Mouse (Mus musculus): ENCODE results near the gene Nedd8. TPM values are rescaled to one million over a fixed set of nuclear protein-coding genes. Genes with fewer than 3 reads are reported as not detected.

Nedd8 gene
- polyA plus RNA-seq, 1 experiment from 2014 or later, result 536 TPM

Other genes starting within 250 kb of the Nedd8 start
- 70.3 and 76.2 TPM in 2 replicates for gene Dhrs4, start 193.4 kb downstream of the Nedd8 start, polyA plus RNA-seq (2015; fragmentation: Nextera tagmentation; extraction: Ambion mirVana)
- gene Carmil3, start 181.5 kb downstream of the Nedd8 start, polyA plus RNA-seq (2015; fragmentation: Nextera tagmentation; extraction: Ambion mirVana), result 2.1 and 2.4 TPM in 2 replicates
- 0.36 and 0.54 TPM in 2 replicates for gene Cpne6, start 161.7 kb downstream of the Nedd8 start, polyA plus RNA-seq (2015; fragmentation: Nextera tagmentation; extraction: Ambion mirVana)
- gene Nrl, start 147.1 kb downstream of the Nedd8 start, polyA plus RNA-seq (2015; fragmentation: Nextera tagmentation; extraction: Ambion mirVana), result not detected in 2 replicates
- gene Pck2, start 131.9 kb downstream of the Nedd8 start, polyA plus RNA-seq (2015; fragmentation: Nextera tagmentation; extraction: Ambion mirVana), result 32.4 and 34.3 TPM in 2 replicates
- gene Dcaf11, start 112.1 kb downstream of the Nedd8 start, polyA plus RNA-seq (2015; fragmentation: Nextera tagmentation; extraction: Ambion mirVana), result 50.0 and 50.1 TPM in 2 replicates
- 1.3 and 1.4 TPM in 2 replicates for gene A730061H03Rik, start 111.7 kb downstream of the Nedd8 start, polyA plus RNA-seq (2015; fragmentation: Nextera tagmentation; extraction: Ambion mirVana)
- gene Fitm1, start 96.5 kb downstream of the Nedd8 start, polyA plus RNA-seq (2015; fragmentation: Nextera tagmentation; extraction: Ambion mirVana), result 17.3 and 44.6 TPM in 2 replicates
- 141 and 148 TPM in 2 replicates for gene Psme1, start 94.0 kb downstream of the Nedd8 start, polyA plus RNA-seq (2015; fragmentation: Nextera tagmentation; extraction: Ambion mirVana)
- gene Emc9, start 86.8 kb downstream of the Nedd8 start, polyA plus RNA-seq (2015; fragmentation: Nextera tagmentation; extraction: Ambion mirVana), result 12.6 and 16.2 TPM in 2 replicates
- gene Psme2, start 81.0 kb downstream of the Nedd8 start, polyA plus RNA-seq (2015; fragmentation: Nextera tagmentation; extraction: Ambion mirVana), result 239 and 241 TPM in 2 replicates
- 20.0 and 20.6 TPM in 2 replicates for gene Rnf31, start 80.4 kb downstream of the Nedd8 start, polyA plus RNA-seq (2015; fragmentation: Nextera tagmentation; extraction: Ambion mirVana)
- gene Irf9, start 68.6 kb downstream of the Nedd8 start, polyA plus RNA-seq (2015; fragmentation: Nextera tagmentation; extraction: Ambion mirVana), result 13.2 and 13.7 TPM in 2 replicates
- 3.3 TPM in 2 replicates for gene Rec8, start 54.1 kb downstream of the Nedd8 start, polyA plus RNA-seq (2015; fragmentation: Nextera tagmentation; extraction: Ambion mirVana)
- gene Ipo4, start 36.2 kb downstream of the Nedd8 start, polyA plus RNA-seq (2015; fragmentation: Nextera tagmentation; extraction: Ambion mirVana), result 107 and 125 TPM in 2 replicates
- 1.5 and 1.6 TPM in 2 replicates for gene Gm49378, start 34.2 kb downstream of the Nedd8 start, polyA plus RNA-seq (2015; fragmentation: Nextera tagmentation; extraction: Ambion mirVana)
- 115 and 124 TPM in 2 replicates for gene Tm9sf1, start 28.3 kb downstream of the Nedd8 start, polyA plus RNA-seq (2015; fragmentation: Nextera tagmentation; extraction: Ambion mirVana)
- gene Tssk4, start 21.9 kb downstream of the Nedd8 start, polyA plus RNA-seq (2015; fragmentation: Nextera tagmentation; extraction: Ambion mirVana), result 1.0 and 1.1 TPM in 2 replicates
- gene Mdp1, start 11.6 kb downstream of the Nedd8 start, polyA plus RNA-seq (2015; fragmentation: Nextera tagmentation; extraction: Ambion mirVana), result 56.0 and 58.7 TPM in 2 replicates
- 61.0 and 61.1 TPM in 2 replicates for gene Gmpr2, start 183 bp downstream of the Nedd8 start, polyA plus RNA-seq (2015; fragmentation: Nextera tagmentation; extraction: Ambion mirVana)
- gene Tinf2, start 9.7 kb upstream of the Nedd8 start, polyA plus RNA-seq (2015; fragmentation: Nextera tagmentation; extraction: Ambion mirVana), result 31.5 and 33.3 TPM in 2 replicates
- 47.8 and 48.0 TPM in 2 replicates for gene Tgm1, start 41.8 kb upstream of the Nedd8 start, polyA plus RNA-seq (2015; fragmentation: Nextera tagmentation; extraction: Ambion mirVana)
- gene Rabggta, start 50.1 kb upstream of the Nedd8 start, polyA plus RNA-seq (2015; fragmentation: Nextera tagmentation; extraction: Ambion mirVana), result 29.4 and 31.3 TPM in 2 replicates
- 83.3 and 93.4 TPM in 2 replicates for gene Dhrs1, start 73.6 kb upstream of the Nedd8 start, polyA plus RNA-seq (2015; fragmentation: Nextera tagmentation; extraction: Ambion mirVana)
- 27.9 and 31.9 TPM in 2 replicates for gene Nop9, start 73.6 kb upstream of the Nedd8 start, polyA plus RNA-seq (2015; fragmentation: Nextera tagmentation; extraction: Ambion mirVana)
- 0.58 and 0.74 TPM in 2 replicates for gene Cideb, start 86.3 kb upstream of the Nedd8 start, polyA plus RNA-seq (2015; fragmentation: Nextera tagmentation; extraction: Ambion mirVana)
- 0.83 and 1.3 TPM in 2 replicates for gene Ltb4r2, start 89.3 kb upstream of the Nedd8 start, polyA plus RNA-seq (2015; fragmentation: Nextera tagmentation; extraction: Ambion mirVana)
- gene Ltb4r1, start 93.8 kb upstream of the Nedd8 start, polyA plus RNA-seq (2015; fragmentation: Nextera tagmentation; extraction: Ambion mirVana), result 1.2 and 1.4 TPM in 2 replicates
- 16.8 and 21.3 TPM in 2 replicates for gene Adcy4, start 112.0 kb upstream of the Nedd8 start, polyA plus RNA-seq (2015; fragmentation: Nextera tagmentation; extraction: Ambion mirVana)
- gene Ripk3, start 116.7 kb upstream of the Nedd8 start, polyA plus RNA-seq (2015; fragmentation: Nextera tagmentation; extraction: Ambion mirVana), result 35.0 and 37.6 TPM in 2 replicates
- gene Nfatc4, start 151.0 kb upstream of the Nedd8 start, polyA plus RNA-seq (2015; fragmentation: Nextera tagmentation; extraction: Ambion mirVana), result 89.3 and 95.9 TPM in 2 replicates
- 21.6 and 25.5 TPM in 2 replicates for gene Nynrin, start 181.9 kb upstream of the Nedd8 start, polyA plus RNA-seq (2015; fragmentation: Nextera tagmentation; extraction: Ambion mirVana)
- gene Cbln3, start 212.3 kb upstream of the Nedd8 start, polyA plus RNA-seq (2015; fragmentation: Nextera tagmentation; extraction: Ambion mirVana), result 0.24 and 0.46 TPM in 2 replicates
- gene Khnyn, start 212.8 kb upstream of the Nedd8 start, polyA plus RNA-seq (2015; fragmentation: Nextera tagmentation; extraction: Ambion mirVana), result 18.6 and 20.5 TPM in 2 replicates
- gene Sdr39u1, start 228.2 kb upstream of the Nedd8 start, polyA plus RNA-seq (2015; fragmentation: Nextera tagmentation; extraction: Ambion mirVana), result 87.1 and 91.0 TPM in 2 replicates

Measured in limb, embryonic 15.5 days (tissue).